Mouse (Mus musculus) ES-Bruce4 (cell line): ENCODE data around the gene Dcdc2a.

Experiments used
- CTCF ChIP-seq: IDR thresholded peaks from one replicate; pipeline ENCODE4 v1.8.1; 2011; ENCODE audit warnings: low read depth, low read length
- EP300 ChIP-seq: IDR thresholded peaks from 2 replicates; pipeline ENCODE4 v1.6.1; 2011; ENCODE audit warnings: low read depth, low read length; ENCODE audit not compliant: insufficient read depth
- POLR2A ChIP-seq: IDR thresholded peaks from one replicate; pipeline ENCODE4 v1.8.1; 2011; ENCODE audit warnings: low read length; ENCODE audit not compliant: insufficient read depth

- TF ChIP-seq CTCF (no peak), POLR2A (no peak), EP300 (no peak)
Measured at GRCm38 (mm10) chr13:25218394-25218793, 162.6 kb downstream of the Dcdc2a start.
